Mouse (Mus musculus) forebrain, embryonic 10.5 days (tissue): ENCODE data around the gene Mospd1. TPM values are rescaled to one million over a fixed set of nuclear protein-coding genes. Genes with fewer than 3 reads are reported as not detected.

ENCODE experiments used
- DNase-seq: peaks from one replicate; pipeline ENCODE4 v3.0.0-alpha.2; 2017; ENCODE audit warnings: low spot score; ENCODE audit errors: extremely low spot score
- H3K27ac ChIP-seq: fragments of 300-500 bp; sonication (generic); 2 replicates; pipeline ENCODE4 v1.5.1; 2016; ENCODE audit warnings: mild to moderate bottlenecking
- H3K27me3 ChIP-seq: fragments of 300-500 bp; sonication (generic); 2 replicates; pipeline ENCODE4 v1.6.1; 2016; ENCODE audit warnings: mild to moderate bottlenecking; ENCODE audit not compliant: poor library complexity, severe bottlenecking
- H3K36me3 ChIP-seq: fragments of 300-500 bp; sonication (generic); replicated peaks from 2 replicates; pipeline ENCODE4 v1.6.1; 2016; ENCODE audit warnings: mild to moderate bottlenecking, moderate library complexity
- H3K4me1 ChIP-seq: fragments of 300-500 bp; sonication (generic); 2 replicates; pipeline ENCODE4 v1.6.1; 2016
- H3K4me3 ChIP-seq: fragments of 300-500 bp; sonication (generic); 2 replicates; pipeline ENCODE4 v1.5.1; 2016; ENCODE audit warnings: mild to moderate bottlenecking, moderate library complexity
- H3K9me3 ChIP-seq: fragments of 300-500 bp; sonication (generic); 2 replicates; pipeline ENCODE4 v1.6.1; 2016; ENCODE audit warnings: mild to moderate bottlenecking, moderate library complexity
- WGBS: fragments of 180-500 bp; shearing (Covaris S2); methylation state at CpG from one replicate; pipeline ENCODE4 v1.1.7; 2016; 5-methylcytosine and 5-hydroxymethylcytosine counted together
- polyA plus RNA-seq: library from polyadenylated mRNA; unstranded; fragments of >200 nt; fragmentation: Nextera tagmentation; extraction: Ambion mirVana; gene quantifications from 2 replicates; pipeline ENCODE4 v1.2.1, GENCODE M21; 2016

The Mospd1 gene
- polyA plus RNA-seq: 39.7 and 40.9 TPM in 2 replicates

DNA sequence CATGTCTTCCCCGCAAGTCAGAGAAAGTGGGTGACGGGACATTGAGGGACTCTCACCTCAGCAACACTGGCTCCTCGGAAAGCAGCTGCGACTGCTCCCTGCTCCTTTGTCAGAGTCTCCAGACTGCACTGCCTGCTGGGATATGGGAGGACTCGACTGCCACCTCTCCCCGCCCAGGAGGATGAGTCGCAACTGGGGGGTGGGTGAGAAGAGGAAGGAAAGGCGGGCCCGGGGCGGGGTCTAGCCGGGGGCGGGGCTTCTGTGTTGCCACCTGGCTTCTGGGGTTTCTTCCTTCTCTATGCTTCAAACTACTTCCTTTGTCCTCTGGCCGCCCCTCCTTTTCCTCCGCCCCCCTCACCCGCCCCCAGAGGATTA, at the start of gene Mospd1:
Gene Mospd1 (minus strand): TSS at position 137 of the 375 bp plus-strand sequence.
- H3K9me3 ChIP-seq: no peaks in the 10 kb centered on the region

DNA sequence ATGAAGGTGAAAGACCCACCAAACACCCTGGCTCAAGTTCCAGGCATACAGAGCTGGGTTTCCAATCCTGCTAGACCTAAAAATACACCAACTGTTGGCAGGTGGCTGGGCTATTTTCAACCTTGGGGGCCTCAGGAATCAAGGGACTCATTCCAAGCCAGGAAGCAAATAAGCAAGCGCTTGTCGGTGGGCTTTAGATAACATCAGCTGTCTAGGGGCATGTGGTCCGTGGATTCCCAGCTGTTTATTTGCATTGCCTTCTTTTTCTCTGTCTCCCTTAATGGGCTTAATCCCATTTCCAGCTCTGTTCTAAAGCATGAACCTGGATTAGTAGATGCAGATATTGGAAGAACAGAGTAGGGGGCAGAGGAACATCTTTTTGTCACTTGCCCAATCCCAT, 16.1 kb upstream of the Mospd1 start:
- no peaks in the 10 kb centered on the region for H3K27me3 ChIP-seq
- H3K36me3 ChIP-seq: no peaks in the 10 kb centered on the region
- H3K27ac ChIP-seq: no peak overlapping the region
- H3K4me3 ChIP-seq: no peak overlapping the region
- H3K4me1 ChIP-seq: no peaks in the 10 kb centered on the region
- WGBS: 76% methylated on average over 3 of the region's 3 CpGs
- DNase-seq: no peak
- H3K9me3 ChIP-seq: no peaks in the 10 kb centered on the region

More for the DNA sequence above, at the start of gene Mospd1:
- Histone ChIP-seq H3K27ac (peak within 1 kb of the TSS; percentile 89), H3K27me3 (no peaks in the 10 kb centered on the region), H3K4me1 (peaks cover 7% of the 10 kb centered on the region; the same call in 1 of the 2 replicates), H3K4me3 (peak within 1 kb of the TSS; percentile 65), H3K36me3 (no peaks in the 10 kb centered on the region)
- WGBS: 13% methylated on average over 14 of the region's 15 CpGs
- DNase-seq: peak; percentile 81

- WGBS: 53% methylated on average over 3 of the region's 3 CpGs
- no peaks in the 10 kb centered on the region for H3K36me3 ChIP-seq
- no peaks in the 10 kb centered on the region for H3K4me1 ChIP-seq
- no peaks in the 10 kb centered on the region for H3K9me3 ChIP-seq
- H3K4me3 ChIP-seq: no peak overlapping the region
- H3K27me3 ChIP-seq: no peaks in the 10 kb centered on the region
- DNase-seq: no peak
- no peak overlapping the region for H3K27ac ChIP-seq
Observed at GRCm38 (mm10) chrX:53383122-53383521, 12.8 kb upstream of the Mospd1 start.

DNA sequence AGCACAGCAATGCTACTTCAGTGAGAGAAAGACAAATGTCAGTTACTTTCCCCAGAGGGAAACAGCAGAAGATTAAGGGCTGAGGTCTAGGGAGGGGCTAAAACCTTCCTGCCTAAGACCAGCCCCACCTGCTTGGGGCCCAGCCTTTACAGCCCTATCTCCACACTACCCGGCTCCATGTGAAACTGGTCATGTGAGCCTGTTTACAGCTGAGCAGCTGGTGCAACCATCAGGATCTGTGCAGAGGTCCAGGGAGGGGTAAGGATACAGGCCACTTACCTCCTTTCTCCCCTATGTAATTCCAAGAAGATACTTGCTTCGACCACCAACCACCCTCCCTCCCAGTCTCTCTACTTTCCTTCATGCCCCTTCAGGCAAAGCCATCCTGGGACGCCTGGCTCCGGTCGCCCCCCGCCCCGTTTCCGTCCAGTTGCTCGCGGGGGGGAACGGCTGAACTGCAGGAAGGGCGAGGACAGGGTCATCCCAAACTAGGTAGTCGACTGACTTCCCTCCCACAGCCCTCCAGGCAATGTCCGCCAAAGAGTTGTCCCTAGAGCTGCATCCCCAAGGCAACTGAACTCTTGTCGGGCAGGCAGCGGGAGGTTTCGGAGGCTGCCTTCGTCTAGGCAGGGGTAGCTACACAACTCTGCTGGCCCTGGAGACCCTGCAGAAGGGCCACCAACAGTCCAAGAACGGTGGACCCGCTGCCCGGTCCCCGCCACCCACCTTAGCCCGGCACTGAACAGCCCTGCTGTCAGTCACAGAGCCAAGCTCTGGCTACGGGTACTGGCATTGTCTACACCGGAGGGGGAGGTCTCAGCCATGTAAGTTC, 552 bp downstream of the Mospd1 start:
- Histone ChIP-seq H3K4me1 (peaks cover 7% of the 10 kb centered on the region; the same call in 1 of the 2 replicates), H3K27me3 (no peaks in the 10 kb centered on the region), H3K4me3 (peak overlapping the region; percentile 65), H3K27ac (peak overlapping the region; percentile 89), H3K36me3 (no peaks in the 10 kb centered on the region), H3K9me3 (no peaks in the 10 kb centered on the region)
- WGBS: 17% methylated on average over 25 of the region's 25 CpGs
- peak; percentile 18 for DNase-seq

DNA sequence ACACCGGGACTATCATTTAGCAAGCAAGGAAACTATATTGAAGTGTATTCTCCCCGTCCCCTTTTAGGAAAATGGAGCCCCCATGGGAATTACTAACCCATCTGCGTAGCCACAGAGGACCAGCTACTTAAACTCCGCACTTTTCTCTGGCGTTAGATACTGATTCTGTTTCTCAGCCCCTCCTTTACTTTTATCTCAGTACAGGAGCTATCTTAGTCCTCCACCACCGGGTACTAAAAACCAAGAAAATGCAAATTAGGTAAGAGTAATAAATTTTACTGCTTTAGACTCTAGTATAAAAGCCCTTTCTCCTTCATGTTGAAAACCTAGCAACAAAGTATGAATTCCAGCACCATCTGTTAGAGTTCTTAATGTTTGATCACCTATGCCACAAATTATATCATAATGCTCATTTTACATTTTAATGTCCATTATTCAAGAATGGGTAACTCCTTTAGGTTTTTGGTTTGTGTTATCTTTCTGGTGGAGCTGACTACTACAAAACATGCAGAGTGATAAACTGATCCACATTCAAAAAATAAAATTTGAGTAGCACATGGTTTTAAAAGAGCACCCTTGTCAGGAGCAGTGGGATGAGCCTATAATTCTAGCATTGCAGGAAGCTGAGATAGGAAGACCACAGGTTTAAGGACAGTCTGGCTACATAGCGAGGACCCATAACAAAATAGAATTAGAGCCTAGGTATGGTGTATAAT, 5.5 kb downstream of the Mospd1 start:
- Histone ChIP-seq H3K9me3 (no peaks in the 10 kb centered on the region), H3K4me3 (no peak overlapping the region), H3K27me3 (no peaks in the 10 kb centered on the region), H3K4me1 (peaks cover 7% of the 10 kb centered on the region; the same call in 1 of the 2 replicates), H3K27ac (no peak overlapping the region), H3K36me3 (peaks cover under 1% of the 10 kb centered on the region; the same call in 1 of the 2 replicates)
- 95% methylated on average over 7 of the region's 7 CpGs for WGBS
- DNase-seq: no peak

GRCm38 (mm10) chrX:53348374-53348773, 21.9 kb downstream of the Mospd1 start:
- H3K27ac ChIP-seq: no peak overlapping the region
- DNase-seq: no peak
- 94% methylated on average over 4 of the region's 4 CpGs for WGBS

DNA sequence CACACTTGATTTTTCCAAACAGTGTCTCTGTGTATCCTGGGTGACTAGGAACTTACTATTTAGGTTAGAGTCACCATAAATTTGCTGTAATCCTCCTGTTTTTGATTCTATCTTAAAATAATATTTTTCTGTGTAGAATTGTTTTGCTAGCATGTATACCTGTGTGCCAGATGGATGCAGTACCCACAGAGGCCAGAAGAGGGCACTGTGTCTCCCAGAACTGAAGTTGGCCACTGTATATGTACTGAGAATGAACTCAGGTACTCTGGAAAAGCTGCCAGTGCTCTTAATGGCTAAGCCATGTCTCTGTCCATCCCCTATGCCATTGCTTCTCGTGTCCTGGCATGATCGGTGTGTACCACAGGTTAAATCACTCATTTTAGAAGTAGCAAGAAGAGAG, 28.8 kb downstream of the Mospd1 start:
- DNase-seq: peak; percentile 38
- no peak overlapping the region for H3K4me3 ChIP-seq
- H3K9me3 ChIP-seq: no peaks in the 10 kb centered on the region
- H3K4me1 ChIP-seq: no peaks in the 10 kb centered on the region
- WGBS: 69% methylated on average over 2 of the region's 2 CpGs
- no peak overlapping the region for H3K27ac ChIP-seq
- no peaks in the 10 kb centered on the region for H3K27me3 ChIP-seq
- peaks cover 2% of the 10 kb centered on the region; the same call in 1 of the 2 replicates for H3K36me3 ChIP-seq

More at GRCm38 (mm10) chrX:53348374-53348773, 21.9 kb downstream of the Mospd1 start:
- H3K4me3 ChIP-seq: no peak overlapping the region
- H3K4me1 ChIP-seq: no peaks in the 10 kb centered on the region
- H3K27me3 ChIP-seq: no peaks in the 10 kb centered on the region
- H3K36me3 ChIP-seq: peaks cover 32% of the 10 kb centered on the region
- H3K9me3 ChIP-seq: no peaks in the 10 kb centered on the region

GRCm38 (mm10) chrX:53337355-53337754, 32.9 kb downstream of the Mospd1 start:
- Histone ChIP-seq H3K27me3 (no peaks in the 10 kb centered on the region), H3K4me1 (no peaks in the 10 kb centered on the region), H3K27ac (no peak overlapping the region), H3K4me3 (no peak overlapping the region), H3K9me3 (no peaks in the 10 kb centered on the region), H3K36me3 (no peaks in the 10 kb centered on the region)
- DNase-seq: no peak

GRCm38 (mm10) chrX:53330396-53330795, 39.9 kb downstream of the Mospd1 start:
- WGBS: 92% methylated on average over 4 of the region's 4 CpGs
- Histone ChIP-seq H3K4me3 (no peak overlapping the region), H3K9me3 (no peaks in the 10 kb centered on the region), H3K27ac (no peak overlapping the region), H3K4me1 (no peaks in the 10 kb centered on the region), H3K36me3 (no peaks in the 10 kb centered on the region), H3K27me3 (no peaks in the 10 kb centered on the region)
- DNase-seq: no peak

DNA sequence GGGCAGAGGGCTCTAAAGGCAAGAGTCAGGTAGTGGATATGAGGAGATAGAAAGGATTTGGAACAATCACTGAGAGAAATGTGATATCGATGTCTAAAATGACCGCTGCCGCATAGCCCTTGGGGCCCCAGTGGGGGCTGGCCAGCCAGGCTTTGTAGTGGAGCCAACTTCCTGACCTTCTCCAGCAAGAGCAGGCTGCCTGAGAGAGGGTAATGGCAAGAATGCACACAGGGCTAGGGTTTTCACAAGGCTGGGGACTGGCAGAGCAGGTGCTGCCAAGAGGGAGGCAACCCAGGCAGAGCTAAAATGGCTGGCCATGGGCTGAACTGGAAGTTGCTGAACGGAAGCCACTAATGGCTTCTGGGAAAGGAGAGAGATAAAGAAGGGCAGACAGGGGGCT, 49.2 kb downstream of the Mospd1 start:
- DNase-seq: no peak
- Histone ChIP-seq H3K27me3 (no peaks in the 10 kb centered on the region), H3K4me3 (no peak overlapping the region), H3K36me3 (no peaks in the 10 kb centered on the region), H3K4me1 (peaks cover 4% of the 10 kb centered on the region; the same call in 1 of the 2 replicates), H3K9me3 (no peaks in the 10 kb centered on the region), H3K27ac (no peak overlapping the region)
- 77% methylated on average over 4 of the region's 4 CpGs for WGBS

GRCm38 (mm10) chrX:53320564-53320963, 49.7 kb downstream of the Mospd1 start:
- Histone ChIP-seq H3K36me3 (no peaks in the 10 kb centered on the region), H3K4me3 (no peak overlapping the region), H3K9me3 (no peaks in the 10 kb centered on the region), H3K4me1 (peaks cover 4% of the 10 kb centered on the region; the same call in 1 of the 2 replicates), H3K27ac (no peak overlapping the region), H3K27me3 (no peaks in the 10 kb centered on the region)
- DNase-seq: no peak
- WGBS: 82% methylated on average over 2 of the region's 2 CpGs
